Mouse (Mus musculus) layer of hippocampus, adult 9-10 months (tissue): ENCODE data around the gene Apoh.

Experiments
- DNase-seq: peaks from one replicate; pipeline ENCODE4 v3.0.0; 2022; ENCODE audit warnings: low spot score

The Apoh gene

DNA sequence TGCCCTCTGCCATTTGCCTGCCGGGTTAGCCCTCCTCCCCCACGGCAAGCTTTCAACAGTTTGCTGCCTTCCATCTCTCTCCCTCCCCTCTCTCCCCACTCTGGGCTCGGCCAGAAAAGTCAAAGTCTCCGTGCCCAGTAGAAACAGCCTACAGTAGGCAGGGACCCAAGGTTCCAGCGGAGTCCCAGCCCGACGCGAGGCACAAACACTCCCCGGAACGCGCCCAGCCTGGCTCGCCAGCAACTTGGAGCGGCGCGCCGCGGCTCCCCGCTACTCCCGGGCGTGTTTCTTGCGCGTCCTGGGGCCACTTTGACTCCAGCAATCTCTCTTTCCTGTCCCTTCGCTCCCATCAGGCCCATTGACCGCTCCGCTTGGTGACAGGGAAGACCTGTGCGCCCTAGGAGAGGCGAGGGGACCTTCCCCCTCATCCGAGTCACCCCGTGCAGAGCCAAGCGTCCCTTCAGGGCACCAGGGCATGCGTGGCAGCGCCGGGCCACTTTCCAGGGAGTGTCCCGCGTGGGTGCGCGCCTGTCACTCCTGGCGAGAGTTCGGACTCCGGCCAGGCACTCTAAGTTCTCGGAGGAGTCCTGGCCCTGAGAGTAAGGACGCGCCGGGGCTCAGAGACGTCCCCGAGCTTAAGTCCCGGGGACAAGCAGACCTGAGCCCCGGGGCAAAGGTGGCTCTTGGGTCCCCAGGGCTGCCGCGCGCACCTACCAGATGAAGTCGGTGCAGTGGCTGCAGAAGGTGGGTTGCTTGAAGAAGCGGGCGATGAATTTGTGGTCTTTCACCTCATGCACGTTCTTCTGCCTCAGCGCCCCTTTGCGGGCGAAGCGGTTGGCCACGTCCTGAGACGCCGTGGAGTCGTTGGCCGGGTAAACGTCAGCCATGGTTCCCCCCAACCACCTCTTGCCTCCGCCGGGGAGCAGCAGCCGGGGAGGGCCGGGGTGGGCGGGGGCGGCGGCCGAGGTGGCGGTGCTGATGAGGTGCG, at the start of gene Apoh:
Gene Apoh, plus strand, starts transcription at position 574 of the 988 bp plus-strand sequence.
- DNase-seq: no peak

DNA sequence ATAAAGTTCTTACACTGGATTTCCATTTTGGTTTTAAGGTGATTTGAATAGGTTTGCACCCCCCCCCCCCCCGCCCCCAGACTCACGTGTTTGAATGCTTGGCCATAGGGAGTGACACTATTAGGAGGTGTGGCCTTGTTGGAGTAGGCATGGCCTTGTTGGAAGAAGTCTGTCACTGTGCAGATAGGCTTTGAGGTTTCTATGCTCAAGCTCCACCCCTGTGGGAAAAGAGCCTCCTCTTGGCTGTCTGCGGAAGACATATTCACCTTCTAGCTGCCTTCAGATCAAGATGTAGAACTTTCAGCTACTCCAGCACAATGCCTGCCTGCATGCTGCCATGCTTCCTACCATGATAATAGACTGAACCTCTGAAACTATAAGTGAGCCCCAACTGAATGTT, 49.3 kb upstream of the Apoh start:
- no peak for DNase-seq

DNA sequence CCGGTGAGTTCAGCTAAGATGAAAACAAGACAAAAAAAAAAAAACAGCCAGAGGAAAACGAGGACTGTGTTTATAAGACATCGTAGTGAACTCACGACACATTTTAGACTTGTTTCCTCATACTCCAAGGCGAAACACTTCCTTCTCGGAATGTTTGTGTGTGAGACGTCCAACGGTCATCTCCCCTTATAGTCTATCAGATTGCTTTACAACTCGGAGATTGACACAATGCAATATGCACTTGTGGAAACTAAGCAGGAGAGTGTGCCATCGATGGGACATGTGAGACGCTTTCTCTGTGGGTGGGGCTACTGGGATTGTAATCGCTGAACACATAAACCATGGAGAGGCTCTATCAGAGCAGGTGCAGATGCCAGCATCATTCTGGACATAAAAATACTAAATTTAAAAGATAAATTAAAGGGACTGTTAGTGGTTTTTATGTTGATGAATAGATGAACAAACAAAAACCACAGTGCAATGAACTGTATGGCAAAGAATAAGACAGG, 48.8 kb upstream of the Apoh start:
- DNase-seq: no peak

DNA sequence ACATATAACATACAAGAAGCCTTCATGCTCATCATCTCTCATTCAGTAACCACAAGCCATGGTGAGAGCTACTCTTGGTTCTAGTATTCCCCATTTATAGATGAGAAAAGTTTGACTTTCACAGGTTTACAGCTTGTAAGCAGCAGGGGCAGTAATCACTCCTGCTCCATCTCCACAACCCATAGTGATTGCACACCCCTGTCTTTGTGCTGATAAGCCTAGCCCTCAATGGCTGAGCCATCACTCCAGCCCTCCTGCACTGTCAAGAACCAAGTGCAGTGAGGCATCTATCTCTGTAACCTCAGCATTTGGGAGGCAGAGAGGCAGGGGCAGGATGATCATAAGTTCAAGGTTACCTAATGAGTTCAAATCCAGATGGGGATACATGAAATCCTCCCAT, 47.8 kb upstream of the Apoh start:
- DNase-seq: no peak

DNA sequence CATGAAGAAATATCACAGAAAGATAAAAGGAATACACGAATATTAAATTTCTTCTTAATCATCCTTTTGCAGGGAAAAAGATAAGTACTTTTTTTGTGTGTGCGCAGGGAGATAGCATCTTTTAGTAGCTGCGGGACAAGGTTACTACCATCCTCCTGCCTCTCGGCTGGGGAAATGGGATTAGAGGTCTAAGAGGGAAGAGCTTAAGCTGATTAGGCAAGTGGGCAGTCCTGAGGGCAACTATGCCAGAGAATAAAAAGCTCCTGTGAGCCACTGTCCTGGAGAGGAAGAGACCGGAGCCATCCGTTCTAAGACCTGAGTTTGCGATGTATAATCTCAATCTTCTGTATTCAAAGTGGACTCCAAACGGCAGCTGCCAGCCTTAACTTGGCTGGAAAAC, 45.2 kb upstream of the Apoh start:
- DNase-seq: no peak

DNA sequence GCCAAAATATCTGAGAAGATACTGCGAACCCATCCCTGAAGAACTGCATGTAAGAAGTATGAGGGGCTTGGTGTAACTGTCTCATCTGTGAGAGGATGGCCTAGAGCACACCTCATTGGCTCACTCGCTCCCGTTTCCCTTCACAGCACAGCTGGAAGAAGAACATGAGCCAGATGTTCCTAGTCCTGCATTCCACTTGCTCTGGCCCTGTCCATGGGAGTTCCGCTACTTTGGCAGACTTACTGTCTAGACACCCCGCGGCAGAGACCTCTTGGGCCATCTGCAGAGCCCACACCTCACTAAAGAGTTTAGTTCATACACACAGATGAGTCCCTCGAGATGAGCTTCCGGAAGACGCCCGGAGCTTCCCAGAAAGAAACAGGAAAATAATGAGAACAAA, 43.2 kb upstream of the Apoh start:
- no peak for DNase-seq

DNA sequence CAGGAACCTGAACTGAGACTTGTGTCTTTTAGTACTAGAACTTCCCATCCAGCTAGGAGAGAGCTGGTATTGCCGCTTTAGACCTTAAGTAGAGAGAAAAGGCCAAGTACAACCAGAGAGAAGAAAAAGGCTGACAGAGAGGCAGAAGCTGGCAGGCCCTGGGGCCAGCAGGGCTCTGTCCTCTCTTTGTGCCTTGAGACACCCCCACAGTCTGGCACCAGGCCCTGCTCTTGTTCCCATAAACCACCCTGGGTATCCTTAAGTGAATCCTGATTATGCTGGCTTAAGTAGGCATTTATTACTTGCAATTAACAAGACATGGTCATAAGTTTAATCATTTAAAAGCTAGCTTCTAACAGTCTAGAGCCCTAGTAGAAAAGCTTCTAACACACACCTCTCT, 42.7 kb upstream of the Apoh start:
- no peak for DNase-seq

DNA sequence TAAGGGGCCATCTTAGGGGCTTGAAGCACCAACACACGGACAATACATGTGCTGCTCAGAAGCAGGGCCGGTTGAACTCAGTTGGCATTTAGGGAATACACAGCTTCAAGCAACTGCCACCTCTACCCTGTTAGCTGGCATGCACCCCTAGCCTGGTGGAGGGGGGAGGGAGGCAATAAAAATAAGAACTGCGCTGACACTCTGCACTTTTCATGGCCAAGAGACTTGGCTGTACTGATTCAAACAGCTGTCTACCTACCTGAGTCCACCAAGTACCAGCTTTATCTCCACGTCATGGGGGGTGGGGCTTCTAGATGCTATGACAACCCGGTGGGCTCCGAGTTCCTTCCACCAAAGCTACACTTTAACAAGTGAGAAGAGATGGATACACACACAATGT, 42.1 kb upstream of the Apoh start:
- no peak for DNase-seq

DNA sequence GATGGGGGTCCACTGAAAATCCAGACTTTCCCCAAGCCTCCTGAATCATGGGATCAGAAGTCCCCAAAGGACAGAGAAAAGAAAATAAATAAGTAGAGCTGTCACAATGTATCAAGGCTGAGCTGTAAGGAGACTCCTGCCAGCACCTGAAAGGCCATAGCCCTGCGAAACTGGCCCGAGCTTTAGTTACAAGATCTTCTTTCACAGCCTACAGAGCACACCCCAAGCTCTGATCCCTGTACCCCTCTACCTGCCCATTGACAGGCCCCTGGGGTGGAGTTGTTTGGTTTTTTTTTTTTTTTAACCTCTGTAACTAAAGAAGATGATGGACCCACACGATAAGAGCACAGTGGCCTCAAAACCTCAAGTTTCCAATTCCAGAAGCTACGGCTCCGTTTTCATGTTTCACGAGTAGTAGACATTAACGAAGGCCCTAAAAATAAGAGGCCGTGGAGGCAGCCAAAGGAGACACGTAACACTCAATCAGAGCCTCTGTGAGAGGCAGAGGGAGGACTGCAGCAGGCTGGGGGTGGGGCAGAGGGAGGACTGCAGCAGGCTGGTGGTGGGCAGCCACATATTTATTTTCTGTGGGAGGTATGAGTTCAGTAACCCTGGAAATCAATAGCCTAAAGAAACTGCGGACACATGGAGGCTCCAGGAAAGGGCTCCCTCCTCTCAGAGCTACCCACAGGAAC, 41.2 kb upstream of the Apoh start:
- DNase-seq: no peak

DNA sequence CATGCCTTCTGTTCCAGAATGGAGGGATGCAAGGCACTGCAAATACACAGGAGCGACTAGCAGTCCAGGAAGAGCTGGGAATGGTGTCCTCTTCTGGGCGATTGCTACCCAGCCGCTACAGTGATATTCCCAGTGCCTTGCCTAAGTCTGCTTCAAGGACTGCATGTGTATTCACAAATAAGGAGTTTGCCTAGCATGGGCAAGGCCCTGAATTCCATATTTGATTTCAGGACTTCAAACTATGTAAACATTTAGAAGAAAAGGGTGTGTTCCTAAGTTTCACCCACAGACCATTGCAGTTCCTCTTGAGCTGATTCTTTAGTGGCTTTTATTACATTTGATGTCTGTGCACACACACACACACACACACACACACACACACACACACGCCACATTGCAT, 39.4 kb upstream of the Apoh start:
- no peak for DNase-seq

DNA sequence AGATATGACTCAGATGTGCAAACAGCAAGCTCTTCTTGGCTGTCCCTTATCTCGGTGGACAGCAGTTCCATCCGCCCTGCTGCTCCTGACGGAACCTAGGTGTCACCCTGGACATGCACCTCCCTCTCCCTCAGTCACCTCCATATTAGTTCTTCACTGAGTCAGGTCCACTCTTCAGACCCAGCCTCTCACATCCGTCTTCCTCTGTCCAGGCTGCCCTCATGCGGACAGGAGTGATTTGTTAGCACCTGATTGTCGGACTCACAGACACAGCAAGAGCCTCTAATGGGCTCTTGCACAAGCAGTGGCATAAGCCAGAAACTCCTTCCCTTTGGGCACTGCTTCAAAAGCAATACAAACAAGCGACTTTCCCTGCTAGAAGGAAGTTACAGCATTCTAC, 35.9 kb upstream of the Apoh start:
- no peak for DNase-seq

DNA sequence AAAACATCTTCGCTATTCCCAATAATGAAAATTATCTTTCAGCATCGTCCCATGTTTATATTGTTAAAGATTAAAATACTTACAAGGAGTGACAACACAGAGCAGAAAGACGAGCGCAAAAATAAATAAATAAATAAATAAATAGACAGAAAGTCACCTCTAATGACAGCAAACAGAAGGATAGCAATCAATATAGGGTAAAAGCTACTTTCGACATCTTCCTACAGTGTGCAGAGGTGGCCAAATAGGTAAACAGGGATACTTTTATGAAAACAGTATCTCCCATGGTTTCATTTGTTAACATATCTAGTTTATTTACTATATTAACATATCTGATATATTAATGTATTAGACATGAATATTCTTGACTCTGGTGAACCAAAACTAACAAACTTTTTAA, 34.9 kb upstream of the Apoh start:
- DNase-seq: no peak

DNA sequence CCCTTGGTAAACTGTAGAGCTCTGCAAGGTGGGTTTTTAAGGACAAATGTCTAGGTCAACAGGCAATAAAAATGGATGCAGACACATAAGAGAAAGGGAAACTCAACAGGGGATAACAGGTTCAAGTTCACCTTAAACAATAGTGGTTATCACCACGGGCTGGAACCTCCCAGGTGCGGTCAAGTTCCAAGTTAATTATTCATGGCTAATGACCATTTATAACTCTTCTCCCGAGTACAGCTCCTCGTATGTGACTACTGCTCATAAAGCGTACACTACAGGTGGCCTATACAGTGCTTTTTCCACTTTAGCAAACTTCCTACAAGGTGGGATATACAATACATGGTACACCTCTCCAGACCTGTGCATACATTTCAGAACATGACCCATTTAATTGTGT, 33.4 kb upstream of the Apoh start:
- no peak for DNase-seq

DNA sequence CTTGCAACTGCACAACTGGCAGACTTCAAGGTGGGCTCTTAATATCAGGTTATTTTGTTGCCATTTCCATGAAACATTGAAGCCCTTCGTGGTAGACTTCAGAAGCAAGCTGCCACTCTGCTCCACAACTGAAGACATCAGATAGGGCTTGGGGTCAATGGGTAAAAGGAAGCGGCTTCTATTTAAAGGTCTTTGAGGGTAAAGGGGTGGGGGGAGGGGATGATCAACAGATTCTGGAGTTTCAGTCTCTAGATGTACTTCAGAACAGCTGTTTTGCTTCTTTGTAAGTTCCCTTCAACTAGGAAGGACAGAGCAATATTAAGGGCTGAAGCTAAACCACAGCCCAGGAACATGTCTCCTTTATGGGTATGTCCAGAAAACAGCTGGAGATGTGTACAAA, 31.2 kb upstream of the Apoh start:
- no peak for DNase-seq

DNA sequence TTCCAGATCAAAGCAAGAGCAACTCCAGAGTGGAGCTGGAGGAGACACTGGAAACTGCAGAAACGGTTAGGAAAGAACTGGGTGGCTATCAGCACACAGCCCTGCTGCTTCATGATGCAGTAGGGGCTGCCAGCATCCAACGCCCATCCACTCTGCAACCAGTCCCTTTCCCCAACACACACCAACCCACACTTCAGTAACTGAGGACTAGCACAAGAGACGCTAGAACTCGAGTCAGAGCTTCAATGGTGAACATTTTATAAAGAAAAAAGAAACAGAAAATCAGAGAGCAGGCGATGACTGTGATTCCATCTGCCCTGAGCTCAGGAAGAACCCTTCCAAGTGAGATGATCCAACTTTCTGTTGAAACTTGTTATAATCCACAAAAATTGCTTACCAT, 30.6 kb upstream of the Apoh start:
- DNase-seq: no peak

DNA sequence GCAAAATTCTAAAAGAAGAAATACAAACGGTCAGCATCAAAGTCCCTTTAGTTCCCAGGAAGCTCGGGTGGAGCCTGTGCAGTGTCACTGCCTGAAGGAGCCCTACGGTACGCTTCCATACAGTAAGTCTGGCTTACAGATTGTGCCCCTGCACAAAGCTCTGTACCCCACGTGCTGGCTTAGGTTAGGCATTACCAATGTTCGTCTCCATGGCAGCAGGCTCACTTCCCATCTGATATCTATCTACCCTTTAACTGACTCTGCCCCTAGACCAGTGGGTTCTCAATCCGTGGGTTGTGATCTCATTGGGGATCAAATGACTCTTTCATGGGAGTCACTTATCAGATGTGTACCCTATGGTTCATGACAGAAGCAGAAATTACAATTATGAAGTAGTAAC, 27.4 kb upstream of the Apoh start:
- no peak for DNase-seq

DNA sequence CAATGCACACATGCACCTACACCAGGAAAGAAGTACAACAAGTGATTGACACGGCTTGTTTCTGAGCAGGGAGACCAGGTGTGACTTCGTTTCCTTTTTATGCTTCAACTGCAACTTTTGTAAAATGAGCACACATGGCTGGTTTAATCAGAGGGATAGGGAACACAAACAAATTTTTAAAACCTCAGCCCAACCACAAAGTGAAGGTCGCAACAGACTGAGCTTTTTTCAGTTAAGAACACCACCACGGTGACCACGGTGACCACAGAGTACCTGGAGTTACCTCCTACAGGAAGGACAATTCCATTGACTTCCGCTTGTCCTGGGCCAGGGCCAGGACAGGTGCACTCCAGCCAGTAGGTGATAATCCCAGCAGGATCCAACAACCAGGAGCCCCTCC, 25.3 kb upstream of the Apoh start:
- DNase-seq: no peak

DNA sequence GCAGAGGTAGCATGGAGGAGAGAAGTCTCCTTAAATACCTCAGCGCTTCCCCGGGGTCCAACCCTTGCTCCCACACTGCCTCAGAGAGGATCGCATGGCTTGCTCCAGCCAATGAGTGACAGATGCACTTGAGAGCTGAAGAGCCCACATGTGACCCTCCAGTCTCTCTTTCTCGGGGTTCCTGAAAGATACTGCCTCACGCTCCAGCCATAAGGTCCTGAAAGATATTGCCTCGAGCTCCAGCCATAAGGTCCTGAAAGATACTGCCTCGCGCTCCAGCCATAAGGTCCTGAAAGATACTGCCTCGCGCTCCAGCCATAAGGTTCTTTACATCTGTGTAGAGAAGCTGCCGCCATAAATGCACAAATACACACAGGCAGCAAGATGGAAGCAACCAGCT, 24.0 kb upstream of the Apoh start:
- DNase-seq: no peak

DNA sequence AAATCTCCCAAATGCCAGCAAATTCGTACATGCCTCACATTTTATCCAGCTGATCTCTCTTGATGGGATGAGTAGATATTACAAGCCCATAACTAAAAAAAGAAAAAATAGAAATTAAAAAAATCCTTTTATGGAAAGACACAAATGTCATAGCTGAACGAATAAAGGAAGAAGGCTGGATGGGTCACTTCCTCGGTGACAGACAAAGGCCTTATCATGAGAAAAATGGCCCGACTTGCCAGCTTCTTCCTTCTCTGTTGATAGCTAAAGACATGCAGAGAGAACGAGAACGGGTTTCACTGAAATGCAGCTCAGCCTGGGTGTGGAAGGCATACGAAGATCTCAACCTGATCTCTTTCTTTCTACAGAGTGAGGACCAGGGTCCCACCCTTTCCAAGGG, 22.6 kb upstream of the Apoh start:
- DNase-seq: no peak

DNA sequence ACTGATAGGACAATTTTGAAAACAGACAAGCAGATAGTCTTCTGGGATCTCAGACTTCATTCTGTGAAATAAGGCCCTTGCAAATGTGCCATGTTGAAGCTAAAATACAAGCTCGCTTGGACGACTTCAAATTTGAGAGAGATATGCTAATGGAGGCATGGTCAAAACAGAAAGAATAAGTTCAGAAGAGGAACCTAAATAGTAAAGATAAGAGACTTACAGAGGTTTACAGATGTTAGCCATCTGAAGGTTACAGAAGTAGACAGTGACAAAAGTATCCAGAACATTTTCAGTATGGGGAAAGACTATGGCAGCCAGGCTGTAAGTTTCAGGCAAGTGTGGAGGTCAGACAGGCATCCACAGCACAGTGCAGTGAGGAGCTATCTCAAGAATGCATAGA, 21.0 kb upstream of the Apoh start:
- no peak for DNase-seq

DNA sequence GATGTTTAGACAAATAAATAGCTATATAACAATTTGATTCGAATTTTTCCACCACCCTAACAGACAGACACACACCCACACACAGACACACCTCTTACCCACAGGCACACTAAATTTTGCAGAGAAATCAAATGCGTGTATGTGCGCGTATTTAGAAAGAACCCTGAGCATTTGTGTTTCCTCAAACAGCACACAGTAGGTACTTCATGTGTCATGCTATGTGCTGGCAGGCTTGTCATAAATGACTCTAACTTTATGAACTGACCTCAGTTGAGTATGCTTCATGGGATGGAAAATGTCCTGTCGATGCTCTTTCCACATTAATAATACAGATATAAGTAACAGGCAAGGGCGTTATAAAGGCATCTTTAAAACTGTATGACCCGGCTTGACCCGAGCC, 17.2 kb upstream of the Apoh start:
- DNase-seq: no peak

DNA sequence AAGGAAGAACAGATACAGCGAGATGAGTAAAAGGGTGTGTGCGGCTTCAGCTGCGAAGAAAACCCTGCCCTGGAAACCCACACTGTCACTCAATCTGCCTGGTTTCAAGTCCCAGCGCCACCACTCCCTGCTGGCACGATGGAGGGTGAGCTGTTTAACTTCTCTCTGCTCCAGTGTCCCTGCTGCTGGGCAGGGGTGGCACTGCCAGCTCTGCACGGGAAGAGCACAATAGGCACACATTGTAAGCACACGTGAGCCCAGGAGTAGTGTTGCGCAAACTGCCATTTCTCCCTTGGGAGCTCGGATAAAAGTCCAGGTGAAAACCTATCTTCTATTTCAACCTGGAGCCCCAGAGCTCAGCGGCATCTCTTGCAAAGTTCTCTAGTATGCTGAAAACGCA, 12.3 kb upstream of the Apoh start:
- DNase-seq: no peak

DNA sequence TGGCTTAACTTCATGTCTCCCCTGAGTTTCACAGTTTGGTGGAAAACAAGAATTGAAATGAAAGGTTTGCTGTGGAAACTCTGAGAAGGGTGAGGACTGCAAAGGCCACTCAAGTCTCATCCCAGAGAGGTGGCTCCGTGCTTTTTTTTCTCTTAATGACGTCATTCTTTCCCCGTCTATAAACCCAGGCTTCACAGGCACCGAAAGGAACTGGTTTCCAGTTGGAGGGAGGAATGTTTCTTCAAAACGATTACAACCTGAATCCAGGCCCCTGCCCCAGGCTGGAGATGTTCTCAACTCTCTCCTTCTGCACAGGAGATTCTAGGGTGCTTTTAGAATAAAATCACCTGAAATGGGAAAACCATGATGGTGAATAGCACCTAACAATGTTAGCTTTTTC, 10.1 kb upstream of the Apoh start:
- DNase-seq: no peak
